Mouse (Mus musculus) hematopoietic multipotent progenitor cell, adult 10-12 weeks (in vitro differentiated cells): ENCODE results near the gene Mblac1. TPM values are rescaled to one million over a fixed set of nuclear protein-coding genes. Genes with fewer than 3 reads are reported as not detected.

ENCODE experiments used
- polyA plus RNA-seq: library from polyadenylated mRNA; stranded (reverse); fragments of >175 nt; gene quantifications from 2 replicates; pipeline ENCODE4 v1.2.3, GENCODE M21; 2012; ENCODE audit warnings: low replicate concordance

The Mblac1 gene
- polyA plus RNA-seq, result 2.1 and 5.4 TPM in 2 replicates

DNA sequence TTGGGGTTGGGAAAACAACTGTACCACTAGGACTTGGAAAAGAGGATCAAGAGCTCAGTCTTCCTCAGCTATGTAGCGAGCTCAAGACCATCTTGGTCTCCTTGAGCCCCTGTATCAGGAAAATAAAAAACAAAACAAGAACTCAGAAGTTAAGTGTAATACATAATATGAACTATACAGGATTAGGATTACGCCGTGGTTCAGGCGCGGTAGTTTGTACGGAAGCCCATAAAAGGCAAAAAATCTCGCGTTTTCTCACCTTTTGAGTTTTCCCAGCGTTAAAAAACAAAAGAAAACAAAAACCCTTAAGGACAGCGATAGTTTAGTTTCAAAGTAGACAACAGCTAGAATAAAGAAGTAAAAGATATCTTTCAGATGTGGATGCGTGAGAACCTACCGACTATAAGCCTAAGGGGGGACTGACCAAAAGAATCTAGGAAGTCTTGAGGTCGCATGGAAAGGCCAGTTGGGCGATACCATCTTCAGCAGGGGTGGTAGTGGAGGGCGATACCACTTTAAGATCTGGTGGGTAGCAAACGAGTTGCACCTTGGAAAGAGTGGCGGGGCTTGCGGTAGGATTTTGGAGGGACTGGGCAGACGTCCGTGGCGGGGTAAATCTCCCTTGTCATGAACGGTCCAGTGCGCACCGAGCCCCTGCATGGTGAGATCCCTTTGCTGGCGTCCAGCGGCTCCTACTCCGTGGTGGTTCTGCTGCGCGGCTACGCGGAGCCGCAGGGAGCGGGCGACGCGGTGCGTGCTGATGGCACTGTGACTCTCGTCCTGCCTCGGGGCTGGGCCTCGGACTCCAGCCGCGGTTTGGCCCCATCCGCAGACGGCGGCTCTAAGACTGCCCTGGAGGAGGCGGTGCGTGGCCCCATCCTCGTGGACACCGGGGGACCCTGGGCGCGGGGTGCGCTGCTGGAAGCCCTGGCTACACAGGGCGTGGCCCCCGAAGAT is at the start of gene Mblac1:
Gene Mblac1 (plus strand): TSS at position 544 of the 957 bp plus-strand sequence.

DNA sequence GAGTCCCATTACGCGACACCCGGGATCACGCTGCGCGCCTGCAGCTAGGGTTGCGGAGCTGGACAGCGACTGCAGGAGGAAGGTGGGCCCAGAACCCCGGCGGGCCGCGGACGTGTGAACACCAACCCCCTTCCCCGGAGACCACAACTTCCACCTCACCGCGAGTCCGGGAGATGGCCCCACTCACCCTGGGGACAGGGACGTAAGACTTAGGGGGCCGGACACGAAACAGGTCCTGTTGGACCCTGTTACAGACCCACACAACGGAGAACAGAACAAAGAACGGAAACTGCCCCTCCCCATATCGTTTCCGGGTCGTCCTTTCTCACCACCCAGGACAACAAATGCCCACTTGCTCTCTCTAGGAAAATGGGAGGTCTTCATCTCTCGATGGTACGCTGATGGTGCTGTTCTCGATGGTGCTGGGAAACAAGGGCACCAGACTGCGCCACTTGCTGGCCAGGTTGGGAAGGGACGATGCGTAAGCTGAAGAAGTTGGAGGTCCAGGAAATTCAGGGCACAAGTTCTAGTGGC is 38.6 kb upstream of the Mblac1 start, which contains the start of gene Zfp113:
Gene Zfp113 (minus strand): TSS at position 302 of the 534 bp plus-strand sequence.

DNA sequence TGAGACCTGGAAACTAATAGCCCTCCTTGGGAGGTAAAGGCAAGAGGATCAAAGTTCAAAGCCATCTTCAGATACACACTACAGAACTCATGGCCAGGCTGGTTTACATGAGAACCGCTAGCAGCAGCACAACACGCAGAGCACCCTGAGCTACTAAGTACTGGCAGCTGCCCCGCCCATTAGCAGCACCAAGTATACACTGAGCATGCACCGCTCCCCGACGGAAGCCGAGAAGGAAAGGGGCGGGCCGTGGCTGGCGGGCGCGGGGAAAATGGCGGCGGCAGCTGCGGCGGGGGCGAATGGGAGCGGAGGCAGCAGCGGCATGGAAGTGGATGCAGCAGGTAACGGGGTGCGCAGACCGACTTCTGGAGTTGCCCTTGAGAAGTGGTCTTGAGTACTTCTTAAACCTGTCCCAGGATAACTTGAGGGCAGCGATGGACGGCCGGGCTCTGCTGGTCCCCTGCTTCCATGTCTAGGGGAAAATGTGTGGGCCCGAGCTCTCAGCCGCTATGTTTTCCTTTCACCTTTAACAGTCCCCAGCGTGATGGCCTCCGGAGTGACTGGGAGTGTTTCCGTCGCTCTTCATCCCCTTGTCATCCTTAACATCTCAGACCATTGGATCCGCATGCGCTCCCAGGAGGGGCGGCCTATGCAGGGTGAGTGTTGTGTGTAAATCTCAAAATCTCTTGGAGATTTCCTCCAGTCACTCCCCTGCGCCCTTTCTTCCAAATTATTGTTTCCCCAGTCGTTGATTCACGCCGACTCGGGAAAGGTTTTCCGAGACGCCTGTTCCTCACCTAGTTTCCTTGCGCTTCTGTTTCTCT is 33.1 kb upstream of the Mblac1 start, which contains the start of gene Cops6:
Gene Cops6 (plus strand): TSS at position 230 of the 824 bp plus-strand sequence.

DNA sequence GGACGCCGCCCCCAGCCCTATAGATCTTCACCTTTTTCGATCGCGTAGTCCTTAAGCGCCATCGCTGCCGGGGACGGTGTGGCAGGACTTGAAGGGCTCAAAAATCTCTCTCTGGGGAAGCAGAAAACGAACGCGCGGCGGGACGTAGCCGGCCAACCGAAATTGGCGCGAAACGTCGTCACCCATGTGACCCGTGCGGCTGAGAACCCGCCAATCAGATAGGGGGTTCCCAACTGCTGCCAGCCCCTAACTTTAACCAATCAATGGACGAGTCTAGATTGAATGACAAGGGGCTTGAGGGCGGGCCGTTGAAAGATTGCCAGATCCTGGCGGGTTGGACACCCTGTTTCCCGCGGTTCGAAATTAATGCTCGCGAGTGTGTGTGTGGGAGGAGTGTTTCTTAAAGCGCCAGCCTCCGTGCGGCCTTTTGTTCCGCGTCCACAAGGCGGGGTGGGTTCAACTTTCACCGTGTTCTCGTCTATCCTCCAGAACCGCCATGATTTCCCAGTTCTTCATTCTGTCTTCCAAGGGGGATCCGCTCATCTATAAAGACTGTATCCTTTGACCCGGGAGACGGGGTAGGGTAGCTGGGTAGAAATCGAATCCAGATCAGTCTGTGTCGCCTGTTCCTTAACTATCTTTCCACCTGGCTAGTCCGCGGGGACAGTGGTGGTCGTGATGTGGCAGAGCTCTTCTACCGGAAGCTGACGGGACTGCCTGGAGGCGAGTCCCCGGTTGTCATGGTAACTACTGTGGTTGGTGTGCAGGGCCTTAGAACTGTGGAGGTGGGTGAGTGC is 22.2 kb upstream of the Mblac1 start, which contains the start of the genes Ap4m1 and Mcm7:
Gene Ap4m1 (plus strand): TSS at position 308 of the 797 bp plus-strand sequence.
Gene Mcm7 (minus strand): TSS at position 728 of the 797 bp plus-strand sequence.

DNA sequence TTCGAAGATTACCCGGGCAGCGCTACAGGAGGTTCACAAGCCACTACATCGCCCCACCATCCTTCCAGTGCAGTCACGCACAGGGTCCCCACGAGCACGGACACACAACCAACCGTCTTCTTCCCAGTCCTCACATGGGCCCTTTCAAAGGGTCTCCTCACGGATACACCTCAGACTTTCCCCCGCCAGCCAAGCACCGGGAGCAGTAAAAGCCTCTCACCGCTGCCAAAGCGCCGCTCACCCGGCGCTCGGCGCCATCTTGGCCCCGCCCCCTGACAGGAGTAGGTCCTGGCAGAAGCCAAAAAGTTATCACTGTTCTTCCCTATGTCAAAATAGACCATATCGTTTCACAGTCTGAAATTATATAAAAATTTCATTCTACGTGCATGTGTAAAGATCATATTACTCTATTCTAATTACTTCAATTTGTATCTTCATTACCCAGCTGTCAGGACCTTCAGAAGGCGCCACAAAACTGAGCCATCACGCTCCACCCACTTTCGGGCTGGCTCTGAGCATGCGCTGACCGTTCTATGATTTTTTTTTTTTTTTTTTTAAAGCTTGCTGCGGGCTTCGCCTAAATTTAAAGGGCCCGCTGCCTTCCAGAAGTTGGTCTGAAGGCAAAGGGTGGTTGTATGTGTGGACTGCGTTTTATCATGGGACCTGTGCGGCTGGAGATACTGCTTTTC is 7.0 kb upstream of the Mblac1 start, which contains the start of the genes Taf6 and Cnpy4:
Gene Taf6 (minus strand): TSS at position 502 of the 689 bp plus-strand sequence.
Gene Cnpy4 (plus strand): TSS at position 536 of the 689 bp plus-strand sequence.

DNA sequence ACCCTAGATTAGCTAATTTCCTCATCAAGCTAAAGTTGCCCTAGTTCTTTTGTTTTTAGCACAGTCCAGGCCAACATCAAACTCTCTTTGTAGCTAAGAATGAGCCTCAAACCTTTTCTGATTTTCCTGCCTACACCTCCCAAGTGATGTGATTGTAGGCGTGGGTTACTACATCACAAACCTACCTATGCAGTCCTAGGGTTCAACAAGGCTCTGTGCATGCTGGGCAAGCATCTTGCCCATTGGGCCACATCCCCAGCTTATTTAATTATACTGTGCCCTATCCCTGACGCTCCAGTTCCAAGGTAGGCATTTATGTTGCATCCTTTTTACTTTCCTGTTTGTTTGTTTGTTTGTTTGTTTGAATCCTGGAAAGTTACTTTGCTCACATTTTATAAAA is 31.6 kb downstream of the Mblac1 start, which contains the start of gene Nxpe5:
Gene Nxpe5 (plus strand): TSS at position 199 of the 400 bp plus-strand sequence.

Other genes starting within 250 kb of the Mblac1 start
- not detected in 2 replicates for gene Gjc3, start 231.2 kb upstream of the Mblac1 start, polyA plus RNA-seq
- not detected in 2 replicates for gene Azgp1, start 212.8 kb upstream of the Mblac1 start, polyA plus RNA-seq
- gene Smok3a, start 173.1 kb upstream of the Mblac1 start, polyA plus RNA-seq, result not detected in 2 replicates
- gene Smok3b, start 172.9 kb upstream of the Mblac1 start, polyA plus RNA-seq, result not detected in 2 replicates
- not detected in 2 replicates for gene Smok3c, start 141.1 kb upstream of the Mblac1 start, polyA plus RNA-seq
- 0.78 and 1.9 TPM in 2 replicates for gene Zkscan1, start 109.2 kb upstream of the Mblac1 start, polyA plus RNA-seq
- 0.54 and 2.8 TPM in 2 replicates for gene Zscan21, start 77.4 kb upstream of the Mblac1 start, polyA plus RNA-seq
- gene Zfp113, start 38.6 kb upstream of the Mblac1 start, polyA plus RNA-seq, result 0.34 and 0.71 TPM in 2 replicates
- 45.0 and 53.1 TPM in 2 replicates for gene Cops6, start 33.2 kb upstream of the Mblac1 start, polyA plus RNA-seq
- gene Ap4m1, start 22.3 kb upstream of the Mblac1 start, polyA plus RNA-seq, result 7.5 and 19.0 TPM in 2 replicates
- gene Mcm7, start 21.9 kb upstream of the Mblac1 start, polyA plus RNA-seq, result 5.9 and 28.7 TPM in 2 replicates
- gene Taf6, start 6.9 kb upstream of the Mblac1 start, polyA plus RNA-seq, result 13.1 and 29.5 TPM in 2 replicates
- 1.4 and 2.7 TPM in 2 replicates for gene Cnpy4, start 6.8 kb upstream of the Mblac1 start, polyA plus RNA-seq
- 1.6 and 1.8 TPM in 2 replicates for gene Nxpe5, start 31.6 kb downstream of the Mblac1 start, polyA plus RNA-seq
- gene Lamtor4, start 61.2 kb downstream of the Mblac1 start, polyA plus RNA-seq, result 87.3 and 121 TPM in 2 replicates
- gene BC037034, start 69.7 kb downstream of the Mblac1 start, polyA plus RNA-seq, result 198 and 365 TPM in 2 replicates
- gene Gal3st4, start 78.5 kb downstream of the Mblac1 start, polyA plus RNA-seq, result not detected in 2 replicates
- not detected in 2 replicates for gene Gm43720, start 85.6 kb downstream of the Mblac1 start, polyA plus RNA-seq
- gene Gpc2, start 85.7 kb downstream of the Mblac1 start, polyA plus RNA-seq, result 2.5 and 2.7 TPM in 2 replicates
- 2.1 and 9.1 TPM in 2 replicates for gene Stag3, start 85.9 kb downstream of the Mblac1 start, polyA plus RNA-seq
- 0.81 and 2.3 TPM in 2 replicates for gene Pvrig, start 147.6 kb downstream of the Mblac1 start, polyA plus RNA-seq
- gene Zfp157, start 247.2 kb downstream of the Mblac1 start, polyA plus RNA-seq, result 0.62 and 2.5 TPM in 2 replicates